Mouse (Mus musculus) right cerebral cortex, postnatal 4 days (tissue): Measurements from ENCODE around the gene Gm28048.

Experiments used
- DNase-seq: peaks from one replicate; pipeline ENCODE4 v3.0.0-alpha.2; 2022

The Gm28048 gene

DNA sequence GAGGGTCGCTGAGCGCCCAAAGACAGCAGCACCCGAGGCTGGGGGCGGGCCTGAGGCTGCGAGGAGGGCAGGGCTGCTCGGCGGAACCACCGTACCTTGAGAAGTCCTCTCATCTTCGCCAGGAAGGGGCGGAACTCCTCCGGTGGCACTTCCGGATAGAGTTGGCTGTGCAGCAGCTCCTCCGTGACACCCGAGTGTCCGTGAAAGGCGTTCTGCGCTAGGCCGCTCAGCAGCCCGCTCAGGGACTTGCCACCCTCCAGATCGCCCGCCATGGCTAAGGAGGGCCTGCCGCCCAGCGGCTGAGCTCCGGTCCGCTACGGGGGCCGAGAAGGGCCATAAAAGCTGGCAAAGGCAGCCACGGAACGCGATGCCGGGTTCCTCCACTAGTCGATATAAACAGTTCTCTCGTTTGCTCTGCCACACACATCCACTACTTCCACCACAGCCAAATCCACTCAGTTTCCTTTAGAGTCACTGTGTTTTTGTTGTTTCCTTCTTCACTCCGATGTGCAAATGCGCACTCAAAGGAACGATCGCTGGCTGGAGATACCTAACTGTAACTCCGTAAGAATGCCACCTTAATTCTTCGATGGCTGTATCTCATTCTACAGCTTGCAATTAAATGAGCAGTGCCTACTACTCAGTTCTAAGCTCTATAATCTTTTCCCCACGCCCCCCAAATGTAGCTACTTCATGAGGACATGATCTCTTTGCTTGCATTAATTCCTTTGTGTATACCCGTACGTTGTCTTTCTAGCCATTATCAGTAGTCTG, at the start of gene Gm28048, which contains the start of gene Commd1:
Gm28048 (minus strand) TSS at position 107 of the 774 bp plus-strand sequence.
Commd1 (minus strand) TSS at position 399 of the 774 bp plus-strand sequence.
- peak; percentile 98 for DNase-seq

DNA sequence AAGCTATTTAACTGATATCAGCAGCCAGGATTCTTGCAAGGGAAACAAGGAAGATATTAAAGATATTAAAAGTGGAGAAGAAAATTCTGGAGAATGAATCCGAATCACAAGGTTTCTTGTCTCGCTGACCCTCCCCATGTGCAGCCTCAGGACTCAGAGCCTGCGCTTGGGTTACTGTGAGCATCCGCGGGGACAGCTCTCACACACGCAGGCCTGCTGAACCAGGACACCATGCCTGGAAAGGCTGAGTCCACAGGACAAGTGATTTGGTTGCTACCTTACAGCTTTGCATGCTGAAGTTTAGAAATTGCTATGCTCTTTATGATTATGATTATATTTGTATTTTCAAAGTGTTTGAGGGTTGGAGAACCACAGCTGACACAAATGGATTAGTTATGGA, 47.5 kb upstream of the Gm28048 start:
- DNase-seq = no peak

DNA sequence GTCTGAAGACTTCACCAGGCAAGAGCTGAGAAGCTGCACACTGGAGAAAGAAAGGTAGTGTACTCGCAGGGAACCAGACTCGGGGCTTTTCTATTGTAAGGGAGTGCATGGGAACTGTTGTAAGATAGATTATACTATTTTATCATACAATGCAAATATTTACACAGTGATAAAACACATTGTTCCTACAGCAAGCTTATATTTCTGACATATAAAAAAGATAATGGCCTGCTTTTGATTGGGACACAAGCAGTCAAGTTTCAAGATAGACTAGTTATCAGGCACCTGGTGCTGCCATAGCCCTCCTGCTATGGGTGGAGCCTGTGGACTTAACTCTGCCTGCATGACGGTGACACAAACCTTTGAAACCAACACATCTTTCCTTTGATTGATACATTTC, 47.1 kb upstream of the Gm28048 start:
- DNase-seq = no peak

DNA sequence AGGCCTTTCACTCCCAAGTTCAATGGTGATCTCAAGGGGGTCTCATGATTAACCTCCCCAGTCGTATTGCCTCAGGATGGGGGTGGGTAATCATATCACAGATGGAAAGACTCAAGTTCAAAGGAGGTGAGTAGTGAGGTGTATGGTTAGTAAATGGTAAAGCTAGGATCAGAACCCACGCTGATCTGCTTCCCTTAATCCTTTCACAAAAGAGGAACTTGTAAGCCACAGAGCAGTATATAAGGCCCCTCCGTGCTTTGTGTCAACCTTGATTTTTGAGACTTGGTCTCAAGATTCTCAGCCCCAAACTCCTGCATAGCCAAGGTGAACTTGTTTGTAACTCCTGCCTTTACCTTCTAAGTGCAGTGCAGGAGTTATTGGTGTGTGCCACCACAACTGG, 42.3 kb upstream of the Gm28048 start:
- no peak for DNase-seq

DNA sequence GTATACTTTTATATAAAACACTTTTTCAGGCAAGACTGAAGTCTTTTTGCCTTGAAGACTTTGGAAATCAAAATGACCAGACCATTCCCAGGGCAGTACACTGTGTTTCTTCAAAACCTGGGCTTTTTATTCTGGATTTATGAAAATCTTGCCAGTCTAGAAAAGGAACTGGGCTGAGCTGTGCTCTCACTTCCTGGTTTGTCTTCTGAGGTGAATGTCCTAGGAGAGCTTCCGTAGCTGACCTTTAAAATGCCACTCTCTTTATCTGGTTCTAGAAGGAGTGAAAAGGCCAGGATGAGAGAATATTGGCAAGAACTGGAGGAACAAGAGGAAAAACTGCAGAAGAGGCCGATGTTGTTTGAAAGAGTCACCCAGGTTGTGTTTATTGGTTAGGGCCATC, 41.3 kb upstream of the Gm28048 start:
- no peak for DNase-seq

DNA sequence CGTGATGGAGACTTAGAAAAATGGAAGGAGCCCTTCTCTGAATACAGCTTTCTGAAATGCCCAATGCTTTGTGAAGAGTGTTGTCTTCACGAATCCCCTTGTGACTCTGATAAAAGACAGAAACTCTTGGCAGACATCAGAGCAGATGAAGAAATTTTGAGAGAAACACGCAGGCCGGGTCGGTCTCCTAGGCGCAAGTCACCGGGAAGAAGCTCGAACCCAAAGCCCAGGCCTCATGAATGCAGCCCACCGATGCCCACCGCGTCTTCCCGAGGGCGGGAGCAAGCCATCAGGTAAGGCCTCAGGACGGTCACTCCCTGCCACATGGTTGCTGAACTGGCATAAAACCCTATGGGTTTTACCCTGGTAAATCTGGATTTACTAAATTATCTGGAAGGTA, 39.0 kb upstream of the Gm28048 start:
- DNase-seq = no peak

DNA sequence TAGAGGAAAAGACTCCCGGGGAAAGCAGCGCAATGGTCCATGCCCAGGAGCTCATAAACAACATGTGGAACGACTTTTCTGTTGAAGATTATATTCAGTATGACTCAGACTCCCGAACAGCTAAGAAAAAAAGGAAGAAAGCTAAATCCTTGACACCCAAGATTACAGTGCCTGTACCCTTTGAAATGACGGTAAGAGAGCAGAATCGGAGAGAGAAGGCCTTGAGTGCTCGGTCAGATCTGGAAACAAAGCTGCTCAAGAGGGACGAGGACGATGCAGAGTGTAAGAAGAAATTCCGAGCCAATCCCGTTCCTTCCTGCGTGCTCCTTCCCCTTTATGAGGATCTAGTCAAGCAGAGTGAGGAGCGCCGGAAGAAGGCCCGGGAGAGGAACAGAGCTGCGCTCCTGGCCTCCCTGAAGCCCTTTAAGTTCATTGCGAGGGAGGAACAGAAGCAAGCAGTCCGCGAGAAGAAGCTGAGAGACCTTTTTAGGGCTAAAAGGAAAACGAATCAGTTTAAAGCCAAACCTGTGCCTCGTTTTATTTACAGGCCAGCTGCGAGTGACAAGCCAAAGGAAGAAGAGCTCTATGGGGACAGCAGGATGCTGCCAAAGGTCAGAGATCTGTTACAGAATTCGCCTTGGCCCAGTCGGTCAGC, 38.4 kb upstream of the Gm28048 start:
- no peak for DNase-seq

DNA sequence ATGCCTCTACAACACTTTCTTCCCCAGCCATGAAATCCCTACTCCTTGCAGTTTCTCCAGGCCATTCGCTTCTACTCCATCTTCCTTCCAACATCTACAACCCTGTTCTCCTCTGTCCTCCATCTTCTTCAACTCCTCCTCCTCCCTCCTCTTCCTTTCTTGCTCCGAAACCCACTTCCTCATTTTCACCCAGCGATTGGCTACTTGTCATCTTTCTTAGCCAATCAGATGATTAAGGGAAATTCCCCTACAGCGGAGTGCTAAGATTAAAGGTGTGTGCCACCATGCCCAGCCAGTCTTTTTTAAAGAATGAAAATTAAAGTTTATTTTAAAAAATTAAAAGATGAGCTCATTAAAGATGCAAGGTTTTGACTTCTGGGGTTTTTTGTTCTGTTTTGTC, 36.1 kb upstream of the Gm28048 start:
- no peak for DNase-seq

DNA sequence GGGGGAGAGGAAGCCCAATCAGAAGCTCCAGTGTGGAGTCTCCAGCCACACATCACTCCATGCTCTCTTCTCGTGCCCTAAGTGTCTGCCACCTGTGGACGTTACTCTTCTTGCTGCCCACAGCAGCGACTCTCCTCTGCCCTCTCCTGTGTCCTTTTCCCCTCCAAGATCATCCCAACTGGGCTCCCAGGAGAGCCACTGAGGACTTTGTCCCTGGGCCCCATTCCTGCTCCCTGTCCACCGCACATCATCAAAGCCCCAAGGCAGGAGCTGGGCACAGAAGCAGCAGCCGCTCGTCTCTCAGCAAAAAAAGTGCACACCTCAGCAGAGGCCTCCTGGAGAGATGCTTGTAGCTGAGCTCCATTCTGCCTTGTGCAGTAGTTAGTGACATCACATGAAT, 33.1 kb upstream of the Gm28048 start:
- DNase-seq = no peak

DNA sequence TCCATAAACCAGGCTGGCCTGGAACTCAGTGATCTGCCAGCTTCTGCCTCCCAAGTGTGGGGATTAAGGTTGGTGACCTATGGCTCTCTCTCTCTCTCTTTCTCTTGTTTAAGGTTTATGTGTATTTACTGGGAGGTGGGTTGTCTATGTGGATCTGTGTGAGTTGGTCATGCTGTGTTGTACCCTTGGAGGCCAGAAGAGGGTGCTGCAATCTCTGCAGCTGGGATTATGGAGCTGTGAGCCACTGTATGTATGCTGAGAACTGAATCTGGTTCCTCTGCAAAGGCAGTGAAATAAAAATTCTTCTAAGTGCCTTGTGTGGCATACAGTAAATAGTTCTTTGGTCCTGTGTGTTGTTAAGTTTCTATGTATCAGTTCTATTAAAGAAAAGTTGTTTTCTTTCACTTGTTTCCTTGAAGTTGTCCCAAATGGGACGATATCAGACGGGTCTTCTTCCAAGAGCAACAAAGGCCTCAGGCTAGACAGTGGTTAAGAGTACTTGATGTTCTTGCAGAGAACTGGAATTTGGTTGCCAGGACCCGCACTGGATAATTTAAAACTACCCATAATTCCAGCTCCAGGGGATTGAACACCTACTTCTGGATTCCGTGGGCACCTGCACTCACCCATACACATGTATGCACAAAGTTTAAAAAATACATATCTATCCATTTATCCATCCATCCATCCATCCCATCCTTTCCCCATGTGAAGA, 31.8 kb upstream of the Gm28048 start:
- no peak for DNase-seq

DNA sequence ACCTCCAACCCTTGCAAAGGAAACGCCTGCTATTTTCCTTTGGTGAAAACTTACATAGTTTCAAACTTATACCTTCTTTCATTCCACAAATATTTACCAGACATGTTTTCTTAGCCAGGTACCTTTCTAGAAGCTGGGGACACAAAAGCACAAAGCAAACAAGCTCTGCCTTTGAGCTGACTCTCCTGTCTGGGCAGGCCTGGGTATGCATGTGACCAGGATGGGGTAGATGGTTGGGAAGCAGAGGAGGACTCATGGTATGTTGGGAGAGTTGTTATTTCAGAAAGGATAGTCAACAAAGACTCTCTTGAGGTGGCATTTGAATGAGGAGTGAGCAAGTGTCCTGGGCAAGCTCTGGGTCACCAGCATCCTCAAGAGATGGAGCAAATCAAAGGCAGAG, 31.2 kb upstream of the Gm28048 start:
- DNase-seq = no peak

DNA sequence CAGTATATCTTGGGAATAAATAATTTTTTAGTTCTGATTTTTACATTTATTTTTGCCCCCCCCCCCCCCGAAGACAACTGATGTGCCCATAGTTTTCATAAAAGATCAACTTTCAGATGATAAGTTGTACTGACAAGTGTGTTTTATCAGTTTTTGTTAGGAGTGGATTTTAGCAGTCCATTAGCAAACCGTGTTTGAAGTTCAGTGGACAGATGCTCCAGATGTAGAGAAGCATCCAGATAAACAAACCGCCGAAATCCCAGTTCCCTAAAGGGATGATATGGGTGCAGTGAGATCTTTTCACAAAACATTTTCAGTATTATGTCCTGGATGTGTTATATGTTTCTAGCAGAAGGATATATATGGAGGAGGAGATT, 26.9 kb upstream of the Gm28048 start:
- no peak for DNase-seq

DNA sequence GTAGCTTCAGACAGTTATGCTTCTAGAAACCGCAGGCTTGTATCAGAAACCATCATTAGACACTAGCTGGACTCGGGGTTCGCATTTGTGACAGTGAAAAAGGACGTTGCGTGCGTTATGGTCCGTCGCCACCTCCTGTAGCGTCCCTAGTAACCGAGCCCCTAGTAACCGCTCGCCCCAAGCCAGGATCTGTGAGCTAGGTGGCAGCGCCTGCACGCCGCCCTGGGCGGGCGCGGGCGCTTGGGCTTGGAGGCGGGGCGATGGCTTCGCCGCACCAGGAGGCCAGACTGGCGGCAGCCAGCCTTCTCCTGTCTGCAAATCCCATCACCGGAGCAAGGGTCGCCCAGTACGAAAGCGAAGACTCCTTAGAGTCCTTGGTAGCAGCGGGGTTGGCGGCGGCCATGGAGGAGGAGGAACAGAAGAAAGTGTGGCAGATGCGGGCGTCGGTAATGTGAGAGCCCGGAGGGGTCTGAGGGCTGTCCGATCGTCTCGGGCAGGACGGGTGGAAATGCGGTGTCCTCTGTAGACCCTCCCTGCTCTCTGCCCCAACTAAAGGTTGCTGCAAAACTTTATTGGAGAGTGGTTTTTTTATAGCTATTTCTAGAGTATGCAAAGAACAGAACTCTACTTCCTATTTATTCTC, 26.4 kb upstream of the Gm28048 start:
- DNase-seq = peak; percentile 73

DNA sequence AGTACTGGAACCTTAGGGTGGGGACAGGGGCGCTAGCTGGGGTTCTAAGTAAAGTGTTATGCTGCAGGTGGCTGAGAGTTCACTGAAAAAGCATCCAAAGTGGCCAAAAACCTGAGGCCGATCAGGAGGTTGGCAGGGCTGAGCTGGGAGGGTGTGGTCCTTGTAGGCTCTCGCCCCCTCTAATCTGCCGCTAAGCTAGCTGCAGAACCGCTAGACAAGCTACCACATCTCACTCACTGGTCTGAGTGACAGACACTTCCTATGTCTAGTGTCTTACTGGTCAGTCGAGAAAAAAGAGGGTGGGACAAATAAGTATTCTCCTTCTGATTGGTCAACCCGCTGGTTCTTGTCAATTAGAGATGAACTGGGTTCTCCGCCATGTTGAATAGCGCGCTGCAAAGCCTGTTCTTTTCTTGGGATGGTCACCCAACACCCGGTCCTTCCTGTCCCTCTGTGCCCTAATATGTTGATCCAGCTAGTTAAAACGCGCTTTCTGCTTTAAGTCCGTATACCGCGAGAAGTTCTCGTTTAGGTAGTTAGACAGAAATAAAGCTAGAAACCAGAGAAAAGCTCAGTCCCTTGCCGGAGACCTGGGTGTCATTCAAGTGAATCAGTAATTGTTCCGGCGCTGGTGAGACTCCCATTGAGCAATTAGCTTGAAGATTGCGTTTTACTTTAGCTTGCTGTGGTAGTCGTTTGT, 25.7 kb upstream of the Gm28048 start, which contains the start of gene Fam161a:
Fam161a (plus strand) TSS at position 51 of the 700 bp plus-strand sequence.
- peak; percentile 64 for DNase-seq

DNA sequence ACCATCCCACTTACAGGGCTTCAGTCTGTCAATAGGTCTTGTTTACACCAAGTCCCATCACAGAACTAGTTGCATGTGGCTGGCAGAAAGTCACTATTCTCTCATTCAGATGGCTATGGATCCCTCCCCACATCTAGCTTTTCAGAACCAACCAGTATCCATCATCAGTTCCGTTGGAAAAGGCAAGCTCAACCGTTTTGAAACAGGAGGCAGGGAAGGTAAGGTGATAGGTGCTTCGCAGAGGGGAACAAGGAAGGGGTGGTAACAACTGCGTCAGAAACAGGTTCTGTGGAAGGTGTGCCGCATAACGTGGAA, 25.2 kb upstream of the Gm28048 start:
- no peak for DNase-seq

DNA sequence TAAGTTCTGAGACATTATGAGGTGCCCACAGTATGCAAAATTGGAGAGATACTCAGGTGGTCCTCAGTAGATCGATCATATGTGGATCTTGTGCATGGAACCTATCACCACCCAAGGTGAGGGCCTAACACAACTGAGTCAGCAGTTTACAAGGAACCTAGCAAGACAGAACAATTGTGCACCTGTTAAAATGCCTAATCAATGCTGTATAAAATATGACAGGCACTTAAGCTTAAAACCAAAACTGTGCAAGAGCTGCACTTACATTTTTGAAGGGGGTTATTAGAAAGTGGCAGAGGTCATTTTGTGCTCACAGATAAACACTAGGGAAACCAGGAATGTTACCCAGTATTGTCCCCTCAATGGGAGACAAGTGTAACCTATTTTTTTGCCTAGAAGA, 23.4 kb upstream of the Gm28048 start:
- no peak for DNase-seq

DNA sequence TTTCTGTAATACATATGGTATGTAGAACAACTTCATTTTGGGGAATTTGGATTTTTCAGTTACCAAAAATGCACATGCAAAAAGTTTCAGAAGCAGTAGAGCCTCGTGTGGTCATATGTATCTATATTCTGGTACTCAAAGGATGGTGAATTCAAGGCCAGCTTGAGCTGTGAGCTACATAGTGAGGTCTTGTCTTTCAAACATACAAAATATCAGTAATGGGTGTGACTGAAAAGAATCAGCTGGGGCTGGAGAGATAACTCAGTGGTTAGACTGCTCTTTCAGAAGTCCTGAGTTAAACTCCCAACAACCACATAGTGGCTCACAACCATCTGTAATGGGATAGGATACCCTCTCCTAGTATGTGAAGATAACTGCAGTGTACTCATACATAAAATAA, 16.4 kb upstream of the Gm28048 start:
- no peak for DNase-seq

DNA sequence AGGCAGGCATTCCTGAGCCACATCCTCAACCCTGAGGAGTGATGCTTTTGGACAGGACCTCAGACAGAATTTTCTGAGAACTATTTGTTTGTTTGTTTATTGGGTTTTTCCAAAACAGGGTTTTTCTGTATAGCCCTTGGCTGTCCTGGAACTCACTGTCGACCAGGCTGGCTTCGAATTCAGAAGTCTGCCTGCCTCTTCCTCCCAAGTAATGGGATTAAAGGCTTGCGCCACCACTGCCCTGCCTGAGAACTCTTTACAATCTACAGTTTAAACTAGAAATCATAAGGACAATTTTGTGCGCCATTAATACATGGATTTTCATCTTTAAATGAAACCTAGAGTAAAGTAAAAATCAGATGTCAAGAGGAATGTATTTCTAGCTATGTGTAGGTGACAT, 13.6 kb upstream of the Gm28048 start:
- no peak for DNase-seq

DNA sequence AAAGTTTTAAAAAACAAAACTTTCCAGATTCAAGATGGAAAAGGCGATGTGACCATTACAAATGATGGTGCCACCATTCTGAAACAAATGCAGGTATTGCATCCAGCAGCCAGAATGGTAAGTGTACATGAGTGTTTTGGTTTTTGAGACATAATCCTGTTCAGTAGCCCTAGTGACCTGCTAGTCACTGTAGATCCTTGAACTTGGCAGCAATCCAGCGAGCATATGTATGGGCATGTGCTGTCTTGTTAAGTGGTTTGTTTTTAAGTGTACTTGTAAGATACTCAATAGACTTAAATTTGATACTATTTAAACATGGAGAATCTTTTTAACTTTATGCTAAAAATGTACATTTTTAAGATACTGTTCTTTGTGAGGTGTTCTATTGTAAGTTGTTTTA, 12.4 kb upstream of the Gm28048 start:
- no peak for DNase-seq

DNA sequence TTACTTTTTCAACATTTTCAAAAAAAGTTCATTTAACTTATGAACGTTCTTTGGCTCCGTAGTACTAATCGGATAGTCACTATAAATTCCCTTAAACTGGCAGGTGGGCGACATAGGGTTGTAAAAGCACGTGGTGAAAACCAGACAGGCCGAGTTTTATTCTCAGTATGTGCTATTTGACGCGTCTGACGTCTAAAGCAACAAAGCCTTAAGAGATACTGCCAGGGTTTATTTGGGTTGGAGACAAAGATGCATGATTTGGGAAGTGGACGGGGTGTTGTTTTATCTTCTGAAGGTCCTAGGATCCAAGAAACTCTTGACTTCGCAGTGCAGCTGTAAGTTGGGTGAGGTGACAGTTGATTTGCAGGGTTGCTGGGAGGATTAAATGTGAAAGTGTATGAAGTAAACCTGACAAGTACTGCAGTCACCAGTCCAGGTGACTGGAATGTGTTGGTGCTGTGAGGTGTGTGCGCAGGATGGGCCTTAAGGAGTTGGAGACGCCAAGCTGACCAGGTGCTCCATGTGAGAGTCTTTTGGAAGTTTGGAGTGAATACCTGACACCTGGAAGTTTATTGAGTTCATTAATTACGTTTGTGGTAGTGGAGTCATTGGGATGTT, 9.4 kb upstream of the Gm28048 start:
- DNase-seq = no peak

DNA sequence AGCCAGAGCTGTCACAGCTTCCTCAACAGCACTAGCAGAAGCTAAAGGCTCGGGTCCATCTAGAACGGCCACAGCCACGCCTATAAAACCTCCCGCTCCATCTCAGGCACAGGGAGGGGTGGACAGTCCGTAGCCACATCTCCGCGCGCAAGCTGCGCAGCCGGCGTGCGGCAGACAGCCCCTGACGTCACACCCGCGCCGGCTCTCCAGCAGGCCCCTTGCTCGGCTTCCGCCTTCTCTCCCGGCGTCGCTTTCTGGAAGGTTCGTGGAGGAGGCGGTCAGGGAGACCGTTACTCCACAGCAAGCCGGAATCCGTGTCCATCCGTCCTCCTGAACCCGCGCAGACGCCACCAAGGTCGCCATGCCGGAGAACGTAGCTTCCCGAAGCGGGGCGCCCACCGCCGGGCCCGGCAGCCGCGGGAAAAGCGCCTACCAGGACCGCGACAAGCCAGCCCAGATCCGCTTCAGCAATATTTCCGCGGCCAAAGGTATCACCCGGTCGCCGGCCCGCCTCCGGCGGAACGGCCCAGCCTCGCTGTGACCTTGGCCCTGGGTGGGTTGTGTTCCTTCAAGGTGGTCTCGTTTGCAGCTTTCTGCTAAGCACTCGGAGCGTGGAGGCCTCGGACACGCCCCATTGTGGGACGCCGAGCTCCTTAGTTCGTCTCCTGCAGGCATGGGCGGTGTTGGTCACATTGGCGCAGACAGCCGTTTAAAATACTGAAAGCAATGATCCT, 8.7 kb upstream of the Gm28048 start, which contains the start of gene Cct4:
Cct4 (plus strand) TSS at position 127 of the 734 bp plus-strand sequence.
- peak; percentile 91 for DNase-seq

DNA sequence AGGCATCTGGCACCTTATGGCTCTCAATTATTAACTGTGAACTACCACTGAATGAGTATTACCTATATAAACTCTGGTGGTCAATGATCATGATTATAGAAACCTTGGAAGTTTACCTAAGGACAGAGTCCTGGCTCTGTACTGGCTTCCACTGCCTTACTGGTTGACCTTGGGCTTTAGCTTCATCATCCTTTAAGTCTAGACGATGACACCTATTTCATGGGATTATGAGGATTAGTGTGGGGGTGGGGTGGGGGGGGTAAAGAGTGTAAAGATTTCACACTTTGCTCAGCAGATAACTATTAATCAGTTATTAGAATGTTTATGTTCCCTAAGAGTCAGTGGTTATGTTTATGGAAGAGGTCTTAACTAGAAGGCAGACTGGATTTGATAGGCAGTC, 7.9 kb upstream of the Gm28048 start:
- DNase-seq = no peak
